Mouse (Mus musculus): ENCODE measurements around the gene Dio1.

Gene Dio1

DNA sequence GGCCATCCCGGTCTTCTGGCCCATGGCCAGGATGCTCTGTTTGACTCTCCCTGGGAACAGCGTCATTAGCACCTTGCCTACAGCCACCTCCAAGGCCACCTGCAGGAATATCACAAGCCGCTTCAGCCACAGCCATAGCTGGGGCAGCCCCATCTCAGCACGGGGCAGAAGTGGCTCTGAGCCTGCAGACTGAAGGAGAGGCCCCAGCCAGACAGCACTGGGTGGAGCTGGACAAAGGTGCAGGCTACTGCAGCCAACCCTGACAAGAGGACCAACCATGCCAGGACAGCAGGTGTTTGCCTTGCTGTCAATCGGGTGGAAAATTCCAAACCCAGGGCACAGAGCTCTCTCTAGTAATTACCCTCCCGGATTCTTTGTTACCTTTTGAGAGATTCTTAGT is at the start of gene Dio1:
Dio1 (minus strand) TSS at position 204 of the 400 bp plus-strand sequence.
- no peak for TF ChIP-seq GATA4 (IDR thresholded peaks at IDR 0.05; ENCODE audit: insufficient replicate concordance, low read length)

DNA sequence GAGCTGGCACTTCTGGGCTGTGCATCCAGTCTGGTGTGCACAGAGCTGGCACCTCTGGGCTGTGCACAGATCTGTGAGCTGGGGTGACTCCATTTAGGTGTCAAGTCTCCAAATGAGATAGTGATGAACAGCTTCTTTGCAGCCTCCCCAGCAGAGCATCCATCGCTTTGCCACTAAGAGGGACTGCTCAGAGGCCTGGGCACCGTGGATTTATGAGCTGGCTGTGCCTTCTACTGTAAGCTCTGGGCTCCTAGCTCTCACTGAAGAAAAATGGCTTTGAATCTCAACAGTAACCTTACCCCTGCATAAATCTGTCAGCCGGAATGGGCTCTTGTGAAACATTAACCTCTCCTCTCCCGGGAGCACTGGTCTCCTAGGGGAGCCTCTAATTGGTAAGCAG is 47.6 kb upstream of the Dio1 start:
- no peak for TF ChIP-seq GATA4 (IDR thresholded peaks at IDR 0.05; ENCODE audit: insufficient replicate concordance, low read length)

DNA sequence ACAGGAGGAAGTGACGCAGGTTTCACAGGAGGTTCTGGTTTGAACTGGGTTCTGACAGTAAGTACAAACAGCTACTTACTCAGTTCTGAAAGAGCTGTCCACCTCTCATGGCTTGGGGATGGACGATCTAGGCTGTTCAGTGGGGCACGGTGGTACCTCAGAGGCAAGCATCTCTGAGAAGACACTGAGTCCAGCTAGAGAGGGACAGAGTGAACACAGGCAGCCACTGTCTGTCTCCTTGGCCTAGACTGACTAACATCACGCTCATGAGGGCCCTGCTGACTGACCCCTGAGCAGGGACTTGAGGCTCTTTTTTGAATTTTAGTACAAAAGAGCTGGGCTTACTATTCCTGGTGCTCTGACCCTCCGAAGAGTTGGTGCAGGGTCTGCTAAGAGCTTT is 47.2 kb upstream of the Dio1 start:
- TF ChIP-seq GATA4 (IDR thresholded peaks at IDR 0.05; ENCODE audit: insufficient replicate concordance, low read length), result no peak

DNA sequence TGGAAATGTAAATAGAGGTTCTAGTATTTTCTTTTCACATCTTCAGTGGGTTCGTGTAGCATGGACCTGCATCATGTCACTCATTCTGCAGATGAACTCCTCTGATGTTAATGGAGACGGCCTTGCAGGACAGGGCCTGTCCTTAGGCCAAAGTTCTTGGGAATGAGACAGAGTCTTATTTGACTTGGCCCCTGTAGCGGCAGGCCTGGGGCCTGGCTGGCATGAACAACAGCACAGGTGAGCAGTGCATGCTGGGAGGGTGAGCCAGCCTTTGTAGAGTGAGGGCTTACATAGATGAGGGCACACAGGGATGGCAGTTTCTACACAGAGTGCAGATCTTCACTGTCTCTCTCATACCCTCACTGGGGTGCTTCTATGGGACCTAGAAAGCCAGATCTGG is 46.6 kb upstream of the Dio1 start:
- no peak for TF ChIP-seq GATA4 (IDR thresholded peaks at IDR 0.05; ENCODE audit: insufficient replicate concordance, low read length)

DNA sequence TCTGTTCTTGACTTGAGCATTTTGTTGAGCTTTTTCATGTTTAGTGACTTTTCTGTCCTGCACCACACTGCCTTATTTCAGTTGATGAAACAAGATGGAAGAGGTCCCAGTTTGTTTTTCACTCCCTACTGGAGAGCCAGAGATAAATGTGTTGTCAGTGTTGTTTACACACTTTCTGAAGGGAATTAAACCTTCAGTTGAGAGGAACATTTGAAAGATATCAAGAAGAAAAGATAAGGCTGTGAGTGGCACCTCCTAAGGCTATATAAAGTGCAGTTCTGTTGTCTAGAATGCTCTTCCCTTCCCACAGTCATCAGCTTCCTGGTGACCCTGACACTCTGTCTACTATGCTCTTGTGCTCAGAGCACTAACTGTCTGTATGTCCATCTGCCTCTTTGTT is 44.4 kb upstream of the Dio1 start:
- TF ChIP-seq GATA4 (IDR thresholded peaks at IDR 0.05; ENCODE audit: insufficient replicate concordance, low read length), result no peak

DNA sequence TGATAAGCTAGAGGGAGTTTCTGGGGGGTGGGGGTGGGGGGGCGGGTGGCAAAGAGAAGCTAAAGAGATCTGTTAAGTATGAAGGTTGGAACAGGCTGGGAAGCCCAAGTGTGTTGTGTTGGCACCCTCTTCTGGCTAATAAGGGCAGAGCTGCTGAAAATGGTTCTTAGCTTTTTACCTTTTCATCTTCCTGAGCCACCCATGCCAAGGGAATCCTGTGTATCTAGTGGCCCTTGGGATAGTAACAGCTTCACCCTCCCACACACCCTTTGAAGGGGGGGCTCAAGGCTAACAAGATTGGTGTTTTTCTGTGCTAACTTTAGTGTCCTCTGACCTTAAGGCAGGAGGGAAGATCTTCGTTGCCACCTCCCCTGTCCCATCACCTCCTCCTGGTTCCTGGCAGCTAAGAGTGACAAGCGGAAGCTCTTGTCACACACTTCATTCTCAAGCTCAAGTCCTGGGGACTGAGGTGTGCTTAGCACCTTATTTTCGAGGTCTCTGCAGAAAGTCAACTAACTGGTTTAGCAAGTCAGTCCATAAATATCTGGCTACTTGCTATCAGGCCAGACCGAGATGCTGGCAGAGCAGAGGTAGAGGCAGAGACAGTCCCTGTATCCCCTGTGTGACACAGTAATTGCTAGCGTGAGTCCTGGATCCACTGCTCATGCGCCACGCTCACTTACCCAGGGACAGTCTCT is 42.5 kb upstream of the Dio1 start:
- no peak for TF ChIP-seq GATA4 (IDR thresholded peaks at IDR 0.05; ENCODE audit: insufficient replicate concordance, low read length)

DNA sequence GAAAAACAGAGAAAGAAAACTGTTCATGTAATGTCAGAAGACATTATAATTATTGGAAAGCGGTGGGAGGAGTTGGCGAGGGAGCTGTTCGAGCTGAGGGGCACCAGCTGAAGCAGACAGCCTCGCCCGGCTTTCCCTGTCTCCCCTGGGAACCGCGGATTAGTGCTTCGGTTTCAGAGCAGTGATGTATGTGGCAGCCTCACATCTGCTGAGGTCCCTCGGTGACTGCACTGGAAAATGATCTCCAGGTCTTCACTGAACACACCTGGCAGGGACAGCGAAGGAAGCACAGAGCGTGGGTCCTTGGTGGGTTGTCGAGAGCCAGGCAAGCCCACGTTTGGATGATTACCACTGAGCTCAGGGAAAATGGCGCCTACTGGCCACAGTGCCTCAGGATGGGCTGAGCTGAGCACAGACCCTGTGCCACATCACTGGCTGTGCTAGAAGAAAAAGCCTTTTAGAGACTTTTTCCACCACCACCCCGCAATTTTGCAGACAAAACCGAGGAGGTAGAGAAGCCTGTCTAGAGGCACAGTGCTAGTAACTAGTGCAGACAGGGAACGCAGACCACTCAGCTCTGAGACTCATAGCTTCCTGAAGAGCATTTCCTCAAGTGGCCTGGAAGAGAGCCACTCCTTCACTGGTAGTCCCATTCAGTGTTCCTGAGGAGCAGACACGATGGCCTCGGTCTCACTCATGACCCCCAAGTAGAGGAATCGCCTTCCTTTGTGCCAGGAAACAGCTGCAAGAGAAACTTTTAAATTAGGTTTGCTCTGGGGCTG is 41.8 kb upstream of the Dio1 start:
- no peak for TF ChIP-seq GATA4 (IDR thresholded peaks at IDR 0.05; ENCODE audit: insufficient replicate concordance, low read length)

DNA sequence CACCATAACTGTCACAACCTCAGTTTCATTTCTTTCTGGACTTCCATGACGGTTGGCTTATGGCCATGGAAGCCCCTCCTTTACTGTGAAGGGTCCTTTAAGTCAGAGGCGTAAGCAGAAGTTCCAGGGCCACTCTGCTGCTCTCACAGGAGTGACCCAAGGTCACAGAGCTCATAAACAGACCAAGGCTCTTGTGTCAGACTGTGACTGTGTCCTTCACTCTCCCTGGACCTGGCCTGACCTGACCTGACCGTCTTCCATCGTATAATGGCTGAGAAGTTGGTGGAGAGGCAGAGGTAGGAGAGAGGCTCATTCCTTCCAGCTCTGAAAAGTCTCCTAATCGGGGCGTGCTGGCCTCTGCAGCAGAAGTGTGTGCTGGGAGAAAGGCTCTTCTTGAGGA is 40.3 kb upstream of the Dio1 start:
- TF ChIP-seq GATA4 (IDR thresholded peaks at IDR 0.05; ENCODE audit: insufficient replicate concordance, low read length), result no peak

DNA sequence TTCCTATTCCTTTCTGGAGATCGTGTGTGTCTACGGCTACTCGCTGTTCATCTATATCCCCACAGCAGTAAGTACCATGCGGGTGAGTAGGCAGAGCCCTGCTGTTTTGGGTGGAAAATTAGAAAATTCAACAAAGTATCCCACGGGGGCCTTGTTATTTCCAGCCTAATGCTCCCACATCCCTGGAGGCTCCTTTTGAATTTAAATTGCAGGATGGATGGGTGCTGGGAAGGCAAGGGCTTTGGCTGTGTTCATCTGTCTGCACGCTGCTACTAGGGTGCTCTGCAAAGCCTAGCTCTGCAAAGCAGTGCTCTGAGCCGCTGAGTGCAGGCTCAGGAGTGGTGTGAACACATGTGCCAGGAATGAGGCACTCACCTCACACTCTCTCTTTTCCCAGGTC is 37.6 kb upstream of the Dio1 start:
- TF ChIP-seq GATA4 (IDR thresholded peaks at IDR 0.05; ENCODE audit: insufficient replicate concordance, low read length), result no peak

DNA sequence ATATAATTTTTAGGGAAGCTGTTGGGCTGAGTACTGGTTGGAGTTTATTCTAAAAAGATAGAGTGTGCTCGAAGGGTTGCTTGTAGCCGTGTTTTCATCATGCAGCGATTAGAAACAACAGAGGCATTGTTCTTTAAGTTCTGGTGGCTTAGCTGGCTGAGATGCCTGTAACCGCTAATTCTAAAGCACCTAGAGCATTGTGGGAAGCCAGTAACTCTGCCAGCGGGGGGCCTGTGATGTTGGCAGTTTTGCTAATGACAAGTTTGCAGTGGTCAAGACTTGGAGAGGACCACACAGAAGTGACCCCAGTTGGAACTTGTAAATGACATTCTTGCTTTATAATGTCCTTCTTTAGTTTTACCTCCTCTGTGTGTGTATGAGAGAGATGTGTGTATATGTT is 34.4 kb upstream of the Dio1 start:
- no peak for TF ChIP-seq GATA4 (IDR thresholded peaks at IDR 0.05; ENCODE audit: insufficient replicate concordance, low read length)

DNA sequence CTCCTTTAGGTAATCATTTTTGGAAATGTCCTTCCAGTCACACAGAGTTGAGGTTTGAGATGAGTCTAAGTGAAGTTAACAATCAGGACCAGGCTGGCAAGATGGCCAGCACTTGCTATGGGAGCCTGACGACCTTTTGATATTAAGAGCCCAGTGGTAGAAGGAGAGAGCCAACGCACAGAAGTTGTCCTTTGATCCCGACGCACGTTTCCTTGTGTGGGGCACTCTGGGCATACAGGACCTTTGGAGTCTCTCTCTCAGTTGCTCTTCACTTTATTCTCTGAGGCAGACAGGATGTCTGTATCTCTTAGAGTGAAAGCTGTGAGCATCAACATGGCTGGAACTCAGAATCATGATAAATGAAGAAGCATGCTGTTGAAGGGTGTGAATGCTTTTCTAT is 30.5 kb upstream of the Dio1 start:
- TF ChIP-seq GATA4 (IDR thresholded peaks at IDR 0.05; ENCODE audit: insufficient replicate concordance, low read length), result no peak

DNA sequence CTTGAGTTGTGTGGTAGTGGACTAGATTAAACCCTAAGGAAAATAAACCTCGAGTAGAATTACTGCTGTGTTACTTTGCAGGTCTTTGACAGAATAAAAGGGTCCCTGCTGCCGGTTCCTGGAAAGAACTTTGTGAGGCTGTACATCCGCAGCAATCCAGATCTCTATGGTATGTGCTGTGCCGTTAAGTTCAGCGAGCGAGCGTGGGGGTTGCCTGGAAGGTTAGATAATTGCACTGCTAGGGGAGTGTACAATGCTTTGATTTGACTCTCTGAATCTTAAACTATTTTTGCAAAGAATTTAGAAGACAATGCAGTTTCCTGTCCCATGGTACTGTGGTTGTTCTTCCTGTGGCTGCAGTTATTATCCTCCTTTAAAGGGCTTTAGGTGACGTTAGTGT is 29.4 kb upstream of the Dio1 start:
- no peak for TF ChIP-seq GATA4 (IDR thresholded peaks at IDR 0.05; ENCODE audit: insufficient replicate concordance, low read length)

DNA sequence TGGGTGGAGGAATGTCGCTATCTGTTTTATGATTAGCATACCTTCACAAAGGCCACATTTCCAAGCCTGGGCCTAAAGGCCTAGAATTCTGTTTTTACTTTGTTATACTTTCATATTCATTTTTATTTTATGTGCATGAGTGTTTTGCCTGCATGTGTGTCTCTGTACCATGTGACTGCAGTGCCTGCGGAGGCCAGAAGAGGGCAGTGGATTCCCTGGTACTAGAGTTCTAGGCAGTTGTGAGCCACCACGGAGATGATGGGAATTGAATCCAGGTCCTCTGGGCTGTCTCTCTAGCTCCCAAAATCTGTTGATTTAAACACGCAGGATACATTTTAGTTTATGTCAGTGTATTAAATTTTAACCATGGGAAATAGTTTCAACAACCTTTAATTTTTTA is 26.5 kb upstream of the Dio1 start:
- TF ChIP-seq GATA4 (IDR thresholded peaks at IDR 0.05; ENCODE audit: insufficient replicate concordance, low read length), result no peak

DNA sequence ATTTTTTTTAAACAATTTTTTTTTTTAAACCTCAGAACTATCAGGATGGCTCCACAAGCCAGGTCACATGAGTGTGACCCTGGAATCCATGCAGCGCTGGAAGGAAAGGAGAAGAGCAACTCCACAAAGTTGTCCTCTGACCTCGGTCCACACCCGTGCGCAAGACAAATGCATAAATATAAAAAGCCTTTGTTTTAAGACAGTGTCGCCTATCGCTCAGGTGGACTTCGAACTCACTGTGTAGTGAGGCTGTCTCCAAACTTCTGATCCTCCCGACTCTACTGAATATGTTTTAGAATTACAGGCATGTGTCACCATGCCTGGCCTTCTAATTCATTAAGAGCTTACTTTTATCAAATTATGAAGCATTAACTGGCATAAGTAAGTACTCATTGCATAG is 21.6 kb upstream of the Dio1 start:
- no peak for TF ChIP-seq GATA4 (IDR thresholded peaks at IDR 0.05; ENCODE audit: insufficient replicate concordance, low read length)

DNA sequence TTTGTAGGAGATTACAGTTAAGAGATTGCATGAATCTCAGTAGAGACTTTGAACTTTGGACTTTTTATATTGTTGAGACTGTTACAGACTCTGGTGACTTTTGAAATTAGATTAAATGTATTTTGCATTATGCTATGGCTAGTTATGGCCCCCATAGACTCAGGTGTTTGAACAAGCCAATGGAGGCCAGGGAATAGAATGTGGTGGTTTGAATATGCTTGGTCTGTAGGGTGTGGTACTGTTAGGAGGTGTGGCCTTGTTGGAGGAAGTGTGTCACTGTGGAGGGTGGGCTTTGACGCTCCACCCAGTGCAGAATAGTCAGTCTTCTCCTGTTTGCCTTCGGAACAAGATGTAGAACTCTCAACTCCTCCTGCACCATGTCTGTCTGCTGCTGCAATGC is 16.1 kb upstream of the Dio1 start:
- no peak for TF ChIP-seq GATA4 (IDR thresholded peaks at IDR 0.05; ENCODE audit: insufficient replicate concordance, low read length)

DNA sequence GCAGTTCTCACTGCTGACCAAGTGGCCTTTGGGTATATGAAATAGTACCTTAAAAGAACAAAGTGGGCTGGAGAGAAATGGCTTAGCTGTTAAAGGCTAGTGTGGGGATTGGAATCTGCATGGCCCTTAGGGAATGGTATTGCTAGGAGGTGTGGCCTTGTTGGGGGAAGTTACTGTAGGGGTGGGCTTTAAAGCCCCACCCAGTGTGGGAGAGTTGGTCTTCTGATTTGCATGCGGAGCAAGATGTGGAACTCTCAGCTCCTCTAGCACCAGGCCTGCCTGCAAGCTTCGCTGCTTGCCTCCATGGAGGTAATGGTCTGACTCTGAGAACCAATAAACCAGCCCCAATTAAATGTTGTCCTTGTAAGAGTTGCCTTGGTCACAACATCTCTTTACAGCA is 14.1 kb upstream of the Dio1 start:
- no peak for TF ChIP-seq GATA4 (IDR thresholded peaks at IDR 0.05; ENCODE audit: insufficient replicate concordance, low read length)

DNA sequence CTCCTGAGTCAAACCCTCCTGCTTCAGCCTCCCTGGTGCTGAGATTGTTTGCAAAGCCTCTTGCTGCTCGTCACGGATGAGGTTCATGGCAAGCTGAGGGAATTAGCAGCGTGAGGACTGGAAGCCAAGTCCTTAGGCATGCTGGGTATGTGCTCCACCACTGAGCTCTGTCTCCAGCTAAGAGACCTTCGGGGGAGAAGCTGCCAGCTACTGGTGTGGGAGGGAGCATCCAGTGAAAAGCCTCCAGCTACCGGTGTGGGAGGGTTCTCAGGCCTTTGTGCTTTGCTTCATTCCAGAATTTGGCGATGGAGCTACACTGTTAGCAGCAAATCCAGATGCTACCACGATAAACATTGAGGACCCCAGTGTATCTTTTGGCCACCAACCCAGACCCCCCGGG is 11.7 kb upstream of the Dio1 start:
- no peak for TF ChIP-seq GATA4 (IDR thresholded peaks at IDR 0.05; ENCODE audit: insufficient replicate concordance, low read length)
